Mouse (Mus musculus) monocyte, adult 59 days (primary cell): Measurements from ENCODE around the gene 1600012H06Rik. TPM values are rescaled to one million over a fixed set of nuclear protein-coding genes. Genes with fewer than 3 reads are reported as not detected.

Experiments used
- total RNA-seq, 2 experiments: library from RNA; stranded (reverse); gene quantifications; one replicate each; pipeline ENCODE4 v1.2.4; 2023

The 1600012H06Rik gene
- 10 to 100 TPM; 23.4 to 23.7 TPM for total RNA-seq

DNA sequence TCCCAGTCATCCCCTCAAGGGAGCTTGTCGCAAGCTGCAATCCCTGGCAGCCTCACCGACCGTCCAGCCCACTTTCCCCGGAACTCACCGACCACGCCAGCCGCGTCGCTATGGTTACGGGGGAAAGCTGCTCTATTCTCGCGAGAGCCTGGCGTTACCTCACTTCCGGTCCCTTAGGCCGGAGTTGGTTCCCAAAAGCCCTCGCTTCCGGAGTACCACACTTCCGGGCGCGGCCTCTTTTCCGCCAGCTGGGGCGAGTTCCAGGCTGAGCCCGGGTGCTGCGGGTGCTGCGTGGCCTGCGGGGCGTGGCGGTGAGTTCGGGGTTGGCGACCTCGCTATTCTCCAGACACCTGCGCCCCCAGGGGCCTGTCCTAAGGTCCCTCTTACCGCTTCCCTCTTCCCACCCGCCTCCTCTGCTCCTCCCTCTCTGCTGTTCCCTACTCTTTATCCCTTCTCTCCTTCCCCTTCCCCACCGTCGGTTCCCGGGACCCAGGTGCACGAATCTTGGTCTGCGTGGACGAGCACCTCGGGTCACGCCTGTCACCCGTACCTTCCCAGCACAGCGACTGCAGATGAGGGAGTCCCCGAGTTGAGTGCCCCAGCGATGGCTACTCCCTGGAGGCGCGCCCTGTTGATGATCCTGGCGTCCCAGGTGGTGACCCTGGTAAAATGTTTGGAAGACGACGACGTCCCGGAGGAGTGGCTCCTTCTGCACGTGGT is at the start of gene 1600012H06Rik, which contains the start of gene Wdr27:
Gene 1600012H06Rik (plus strand): TSS at position 176 of the 720 bp plus-strand sequence.
Gene Wdr27 (minus strand): TSS at position 150 of the 720 bp plus-strand sequence.

GRCm38 (mm10) chr17:14960951-14961556 is 18.1 kb downstream of the 1600012H06Rik start, which contains the start of gene Phf10:
Gene Phf10 (minus strand): TSS chr17:14961273.

GRCm38 (mm10) chr17:14978362-14979038 is 35.5 kb downstream of the 1600012H06Rik start, which contains the start of the genes 9030025P20Rik and Gm3417:
Gene 9030025P20Rik (plus strand): TSS chr17:14978468.
Gene Gm3417 (minus strand): TSS chr17:14978790.

Other genes starting within 250 kb of the 1600012H06Rik start
- gene Thbs2, start 248.9 kb upstream of the 1600012H06Rik start, total RNA-seq = not detected
- not detected for gene Wdr27, start within 50 bp of the 1600012H06Rik start, total RNA-seq
- gene Phf10, start 18.1 kb downstream of the 1600012H06Rik start, total RNA-seq = 10 to 100 TPM; 50.6 to 56.1 TPM
- 10 to 100 TPM; 22.5 to 25.9 TPM for gene 9030025P20Rik, start 35.3 kb downstream of the 1600012H06Rik start, total RNA-seq
- gene Gm3417, start 35.6 kb downstream of the 1600012H06Rik start, total RNA-seq = not detected
- 1 to 10 TPM; 6.8 to 9.2 TPM for gene Gm3435, start 67.0 kb downstream of the 1600012H06Rik start, total RNA-seq
- gene Ermard, start 98.0 kb downstream of the 1600012H06Rik start, total RNA-seq = 100 to 1,000 TPM; 112 to 121 TPM
- gene Tcte3, start 98.3 kb downstream of the 1600012H06Rik start, total RNA-seq = not detected
- gene Gm3448, start 98.4 kb downstream of the 1600012H06Rik start, total RNA-seq = 1 to 10 TPM; 7.2 to 8.0 TPM